Mouse (Mus musculus) megakaryocyte, embryonic 14.5 days (primary cell): Measurements from ENCODE around the gene Prkca.

Source experiments
- FLI1 ChIP-seq: IDR thresholded peaks from 2 replicates; pipeline ENCODE4 v1.6.1; 2012; ENCODE audit warnings: low read length, inconsistent platforms, mixed read lengths
- GATA1 ChIP-seq: IDR thresholded peaks from 3 replicates; pipeline ENCODE4 v1.6.1; 2012; ENCODE audit warnings: mixed read lengths, low read length, inconsistent platforms, borderline replicate concordance

- TF ChIP-seq GATA1: no peak
- TF ChIP-seq FLI1: no peak
These were observed 131.1 kb downstream of the Prkca start for GRCm38 (mm10) chr11:108212638-108213037.
